Mouse (Mus musculus): ENCODE measurements at regions not wholly inside any gene's neighbourhood (a gene's known extent, or its start where the extent isn't known, plus 50 kb on each side); places are given as distances from the start of the nearest gene placed in this dataset.

GRCm38 (mm10) chr3:21878396-21878795, 198.1 kb upstream of the Tbl1xr1 start:
- Histone ChIP-seq H3K79me2 (ENCODE audit: control insufficient read depth, insufficient read depth) (no peaks in the 10 kb centered on the region), H3K4me2 (ENCODE audit: low read depth) (no peak overlapping the region), H3K27me3 (ENCODE audit: control insufficient read depth, insufficient read depth, insufficient read length) (no peaks in the 10 kb centered on the region), H3K4me3 (no peak overlapping the region), H3K36me3 (ENCODE audit: control insufficient read depth, insufficient read depth) (no peaks in the 10 kb centered on the region), H3ac (ENCODE audit: control insufficient read depth, insufficient read length) (no peak overlapping the region)
- TF ChIP-seq CEBPB (IDR thresholded peaks at IDR 0.05; ENCODE audit: insufficient read depth, poor library complexity, severe bottlenecking) (0 out of 2 replicates have a peak, but pooled peaks have one; percentile 27), SRF (IDR thresholded peaks at IDR 0.05; ENCODE audit: control insufficient read depth, insufficient read length, low read depth) (no peak)

GRCm38 (mm10) chr3:21884216-21884615, 192.2 kb upstream of the Tbl1xr1 start:
- no peak overlapping the region for H3ac ChIP-seq (ENCODE audit: control insufficient read depth, insufficient read length)
- no peaks in the 10 kb centered on the region for H3K79me2 ChIP-seq (ENCODE audit: control insufficient read depth, insufficient read depth)
- H3K4me2 ChIP-seq (ENCODE audit: low read depth) = no peak overlapping the region
- H3K27me3 ChIP-seq (ENCODE audit: control insufficient read depth, insufficient read depth, insufficient read length) = no peaks in the 10 kb centered on the region
- H3K36me3 ChIP-seq (ENCODE audit: control insufficient read depth, insufficient read depth) = no peaks in the 10 kb centered on the region
- TF ChIP-seq TCF3 (IDR thresholded peaks at IDR 0.05; ENCODE audit: insufficient read length, low read depth) = no peak
- TF ChIP-seq POLR2AphosphoS2 (IDR thresholded peaks at IDR 0.05; ENCODE audit: insufficient read length, low read depth) = no peak
- TF ChIP-seq CEBPB (IDR thresholded peaks at IDR 0.05; ENCODE audit: insufficient read depth, poor library complexity, severe bottlenecking) = no peak
- no peak for TF ChIP-seq TCF12 (IDR thresholded peaks at IDR 0.05; ENCODE audit: insufficient read depth, poor library complexity, severe bottlenecking)
- no peak for TF ChIP-seq E2F4 (IDR thresholded peaks at IDR 0.05; ENCODE audit: insufficient read depth)
- no peak for TF ChIP-seq POLR2A (IDR thresholded peaks at IDR 0.05; ENCODE audit: insufficient read length, low read depth)
- TF ChIP-seq MYOD1 (IDR thresholded peaks at IDR 0.05; ENCODE audit: control insufficient read depth in 1 of 3, insufficient read length in 2 of 3, low read depth in 2 of 3) = no peak
- TF ChIP-seq USF1 (IDR thresholded peaks at IDR 0.05; ENCODE audit: low read depth) = no peak
- no peak for TF ChIP-seq MYOG (IDR thresholded peaks at IDR 0.05; ENCODE audit: control insufficient read depth in 1 of 3, insufficient read depth in 1 of 3, insufficient read length in 2 of 3, low read depth in 2 of 3)
- no peak for TF ChIP-seq REST (IDR thresholded peaks at IDR 0.05; ENCODE audit: insufficient read depth, insufficient read length)
- no peak for TF ChIP-seq MAX (IDR thresholded peaks at IDR 0.05; ENCODE audit: low read depth)
- no peak for TF ChIP-seq SRF (IDR thresholded peaks at IDR 0.05; ENCODE audit: control insufficient read depth, insufficient read length, low read depth)
- H3K4me3 ChIP-seq = no peak overlapping the region

GRCm38 (mm10) chr3:21888710-21889109, 187.7 kb upstream of the Tbl1xr1 start:
- Histone ChIP-seq H3K4me2 (ENCODE audit: low read depth) (no peak overlapping the region), H3K36me3 (ENCODE audit: control insufficient read depth, insufficient read depth) (no peaks in the 10 kb centered on the region), H3K79me2 (ENCODE audit: control insufficient read depth, insufficient read depth) (no peaks in the 10 kb centered on the region), H3K27me3 (ENCODE audit: control insufficient read depth, insufficient read depth, insufficient read length) (no peaks in the 10 kb centered on the region), H3ac (ENCODE audit: control insufficient read depth, insufficient read length) (no peak overlapping the region), H3K4me3 (no peak overlapping the region)
- TF ChIP-seq TCF12 (IDR thresholded peaks at IDR 0.05; ENCODE audit: insufficient read depth, poor library complexity, severe bottlenecking) (no peak), MAX (IDR thresholded peaks at IDR 0.05; ENCODE audit: low read depth) (no peak), POLR2A (IDR thresholded peaks at IDR 0.05; ENCODE audit: insufficient read length, low read depth) (no peak), SRF (IDR thresholded peaks at IDR 0.05; ENCODE audit: control insufficient read depth, insufficient read length, low read depth) (no peak), TCF3 (IDR thresholded peaks at IDR 0.05; ENCODE audit: insufficient read length, low read depth) (no peak), CEBPB (IDR thresholded peaks at IDR 0.05; ENCODE audit: insufficient read depth, poor library complexity, severe bottlenecking) (no peak), USF1 (IDR thresholded peaks at IDR 0.05; ENCODE audit: low read depth) (no peak), MYOD1 (IDR thresholded peaks at IDR 0.05; ENCODE audit: control insufficient read depth in 1 of 3, insufficient read length in 2 of 3, low read depth in 2 of 3) (no peak), E2F4 (IDR thresholded peaks at IDR 0.05; ENCODE audit: insufficient read depth) (no peak), MYOG (IDR thresholded peaks at IDR 0.05; ENCODE audit: control insufficient read depth in 1 of 3, insufficient read depth in 1 of 3, insufficient read length in 2 of 3, low read depth in 2 of 3) (no peak), REST (IDR thresholded peaks at IDR 0.05; ENCODE audit: insufficient read depth, insufficient read length) (no peak), POLR2AphosphoS2 (IDR thresholded peaks at IDR 0.05; ENCODE audit: insufficient read length, low read depth) (no peak)

- TF ChIP-seq MAX (IDR thresholded peaks at IDR 0.05; ENCODE audit: low read depth) (no peak), POLR2AphosphoS2 (IDR thresholded peaks at IDR 0.05; ENCODE audit: insufficient read length, low read depth) (no peak), REST (IDR thresholded peaks at IDR 0.05; ENCODE audit: insufficient read depth, insufficient read length) (no peak), SRF (IDR thresholded peaks at IDR 0.05; ENCODE audit: control insufficient read depth, insufficient read length, low read depth) (no peak), E2F4 (IDR thresholded peaks at IDR 0.05; ENCODE audit: insufficient read depth) (no peak), CEBPB (IDR thresholded peaks at IDR 0.05; ENCODE audit: insufficient read depth, poor library complexity, severe bottlenecking) (no peak), MYOD1 (IDR thresholded peaks at IDR 0.05; ENCODE audit: control insufficient read depth in 1 of 3, insufficient read length in 2 of 3, low read depth in 2 of 3) (no peak), TCF12 (IDR thresholded peaks at IDR 0.05; ENCODE audit: insufficient read depth, poor library complexity, severe bottlenecking) (no peak), USF1 (IDR thresholded peaks at IDR 0.05; ENCODE audit: low read depth) (no peak), MYOG (IDR thresholded peaks at IDR 0.05; ENCODE audit: control insufficient read depth in 1 of 3, insufficient read depth in 1 of 3, insufficient read length in 2 of 3, low read depth in 2 of 3) (no peak), POLR2A (IDR thresholded peaks at IDR 0.05; ENCODE audit: insufficient read length, low read depth) (no peak), TCF3 (IDR thresholded peaks at IDR 0.05; ENCODE audit: insufficient read length, low read depth) (no peak)
- Histone ChIP-seq H3K4me3 (no peak overlapping the region), H3K4me2 (ENCODE audit: low read depth) (no peak overlapping the region)
Measured at GRCm38 (mm10) chr3:21891819-21892480, 184.5 kb upstream of the Tbl1xr1 start.

More at GRCm38 (mm10) chr3:21891819-21892480, 184.5 kb upstream of the Tbl1xr1 start:
- Histone ChIP-seq H3K36me3 (ENCODE audit: control insufficient read depth, insufficient read depth) (no peaks in the 10 kb centered on the region), H3K27me3 (ENCODE audit: control insufficient read depth, insufficient read depth, insufficient read length) (no peaks in the 10 kb centered on the region), H3ac (ENCODE audit: control insufficient read depth, insufficient read length) (no peak overlapping the region), H3K79me2 (ENCODE audit: control insufficient read depth, insufficient read depth) (no peaks in the 10 kb centered on the region)
